Mouse (Mus musculus) embryonic fibroblast, embryonic 13.5 days (primary cell): ENCODE data around the gene Frat2.

Experiments used
- CTCF ChIP-seq: IDR thresholded peaks from 2 replicates; pipeline ENCODE4 v1.5.1; 2011; ENCODE audit warnings: mild to moderate bottlenecking, control low read depth, low read length, moderate library complexity, borderline replicate concordance; ENCODE audit not compliant: insufficient read depth
- POLR2A ChIP-seq: IDR thresholded peaks from 2 replicates; pipeline ENCODE4 v1.6.1; 2011; ENCODE audit warnings: low read depth, mild to moderate bottlenecking, control low read depth, low read length, moderate library complexity

GRCm38 (mm10) chr19:41837917-41838261, 10.0 kb downstream of the Frat2 start:
- TF ChIP-seq POLR2A, result no peak
- TF ChIP-seq CTCF, result no peak
